In the genomic region with DNA sequence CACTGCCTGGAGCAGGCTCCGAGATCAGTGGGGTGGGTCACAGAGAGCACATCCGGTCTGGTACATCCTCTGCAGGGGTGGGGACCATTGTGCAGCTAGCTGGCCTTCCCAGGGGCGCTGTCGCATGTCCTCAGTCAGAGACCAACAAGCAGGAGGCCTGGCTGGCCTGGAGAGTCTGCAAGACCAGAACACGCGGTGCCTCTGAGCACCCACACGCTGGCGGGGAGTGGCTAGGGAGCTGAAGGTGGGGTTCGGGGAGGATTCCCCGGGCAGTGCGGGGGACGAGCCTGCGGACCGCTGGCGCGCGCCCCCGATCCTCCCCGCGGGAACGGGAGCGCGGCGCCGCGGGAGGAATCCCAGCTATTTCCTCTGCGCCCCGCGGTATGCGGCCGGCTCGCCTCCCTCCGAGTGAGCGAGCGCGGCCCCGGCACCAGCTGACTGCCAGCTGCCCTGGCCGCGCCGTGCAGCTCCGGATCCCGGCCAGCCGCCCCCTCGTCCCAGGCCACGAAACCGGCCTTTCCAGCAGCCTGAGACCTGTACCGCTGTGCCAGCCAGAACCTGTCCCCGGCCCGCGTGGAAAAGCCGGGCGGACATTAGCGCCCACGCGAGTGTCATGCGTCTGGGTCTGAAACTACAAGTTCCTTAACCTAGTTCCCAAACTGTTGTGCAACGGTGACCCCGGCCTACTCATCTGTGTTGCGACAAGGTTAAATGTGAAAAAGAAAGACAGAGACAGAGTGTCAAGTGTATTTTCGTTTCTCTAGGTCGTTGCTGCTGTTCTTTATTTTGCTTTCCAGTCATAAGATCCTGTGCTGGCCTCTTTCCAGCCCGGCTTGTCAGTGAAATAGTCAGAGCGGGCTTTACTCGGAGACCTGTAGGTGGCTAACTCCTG, we compare ENCODE assay signal across 8 mouse cellular contexts.
DNase-seq lines count a peak whose midpoint lies in the region; ATAC-seq lines count a peak whose summit lies in the region.

No protein-coding gene starts in this region.

- no peaks in the 10 kb centered on the region for H3K27me3 ChIP-seq in heart, embryonic 12.5 days (replicated peaks)
- H3K27me3 ChIP-seq in kidney, embryonic 16.5 days (ENCODE audit: insufficient read depth, low read length): peaks cover 5% of the 10 kb centered on the region; the same call in 1 of the 2 replicates
- H3K27me3 ChIP-seq in liver, embryonic 13.5 days: peaks cover 59% of the 10 kb centered on the region
- no peaks in the 10 kb centered on the region for H3K27me3 ChIP-seq in splenic B cell, adult 2 months (ENCODE audit: control insufficient read depth, insufficient read depth, low read length, poor library complexity, severe bottlenecking)

- 2% methylated on average over 64 of the region's 64 CpGs for WGBS in heart, embryonic 12.5 days
- 3% methylated on average over 57 of the region's 64 CpGs for WGBS in kidney, embryonic 16.5 days
- 2% methylated on average over 61 of the region's 64 CpGs for WGBS in liver, embryonic 13.5 days (ENCODE audit: insufficient replicate concordance)

- peak overlapping the region; percentile 47 for H3K4me3 ChIP-seq in heart, embryonic 12.5 days
- peak overlapping the region; percentile 55 for H3K4me3 ChIP-seq in kidney, embryonic 16.5 days (ENCODE audit: low read length)
- peak overlapping the region; percentile 55 for H3K4me3 ChIP-seq in liver, embryonic 13.5 days (replicated peaks)

- peaks cover 48% of the 10 kb centered on the region for H3K4me1 ChIP-seq in heart, embryonic 12.5 days (replicated peaks)
- peaks cover 45% of the 10 kb centered on the region for H3K4me1 ChIP-seq in kidney, embryonic 16.5 days (ENCODE audit: insufficient read depth, low read length)
- H3K4me1 ChIP-seq in liver, embryonic 13.5 days (replicated peaks): peaks cover 44% of the 10 kb centered on the region

- no peaks in the 10 kb centered on the region for H3K36me3 ChIP-seq in heart, embryonic 12.5 days
- no peaks in the 10 kb centered on the region for H3K36me3 ChIP-seq in kidney, embryonic 16.5 days (ENCODE audit: insufficient read depth, low read length)
- no peaks in the 10 kb centered on the region for H3K36me3 ChIP-seq in liver, embryonic 13.5 days
- no peaks in the 10 kb centered on the region for H3K36me3 ChIP-seq in splenic B cell, adult 2 months (ENCODE audit: control insufficient read depth, insufficient read depth, low read length, poor library complexity, severe bottlenecking)

- H3K9ac ChIP-seq in heart, embryonic 12.5 days: peak overlapping the region; percentile 70
- H3K9ac ChIP-seq in kidney, embryonic 16.5 days (replicated peaks; ENCODE audit: low read length): peak overlapping the region; percentile 79
- H3K9ac ChIP-seq in liver, embryonic 13.5 days: peak overlapping the region; percentile 55

- peak overlapping the region; percentile 70 for H3K4me2 ChIP-seq in heart, embryonic 12.5 days
- H3K4me2 ChIP-seq in kidney, embryonic 16.5 days (replicated peaks; ENCODE audit: low read depth, low read length): peak overlapping the region; percentile 88
- H3K4me2 ChIP-seq in liver, embryonic 13.5 days: peak overlapping the region; percentile 73

- no peaks in the 10 kb centered on the region for H3K9me3 ChIP-seq in heart, embryonic 12.5 days (replicated peaks)
- H3K9me3 ChIP-seq in kidney, embryonic 16.5 days (ENCODE audit: low read length): no peaks in the 10 kb centered on the region
- no peaks in the 10 kb centered on the region for H3K9me3 ChIP-seq in liver, embryonic 13.5 days (replicated peaks)

- DNase-seq in 416B (ENCODE audit: low read depth): peak; percentile 58
- DNase-seq in adrenal gland, postnatal 10 days: peak; percentile 84
- peak; percentile 65 for DNase-seq in fibroblast of lung, adult 2 months (ENCODE audit: low read depth)
- no peak for DNase-seq in liver, embryonic 13.5 days
- DNase-seq in naive thymus-derived CD4-positive, alpha-beta T cell, adult 2 months (ENCODE audit: low read depth): peak; percentile 64
- DNase-seq in splenic B cell, adult 2 months (ENCODE audit: low read depth, low spot score): peak; percentile 87

- H3K27ac ChIP-seq in heart, embryonic 12.5 days (ENCODE audit: poor library complexity, severe bottlenecking): peak overlapping the region; percentile 93
- peak overlapping the region; percentile 90 for H3K27ac ChIP-seq in kidney, embryonic 16.5 days (ENCODE audit: low read length)
- peak overlapping the region; percentile 75 for H3K27ac ChIP-seq in liver, embryonic 13.5 days

- ATAC-seq in heart, embryonic 12.5 days (ENCODE audit: insufficient number of reproducible peaks, low FRiP score): peak; percentile 79
- ATAC-seq in kidney, embryonic 16.5 days (ENCODE audit: low FRiP score, low TSS enrichment): peak; percentile 89
- ATAC-seq in liver, embryonic 13.5 days (ENCODE audit: low read depth): peak; percentile 46
